Mouse (Mus musculus) liver, postnatal 0 days (tissue): ENCODE measurements around the gene Myoz1.

Source experiments
- CTCF ChIP-seq: sonication (generic); IDR thresholded peaks from 2 replicates; pipeline ENCODE4 v1.5.1; 2016; ENCODE audit warnings: antibody characterized with exemption, low read depth
- EP300 ChIP-seq: IDR thresholded peaks from 2 replicates; pipeline ENCODE4 v1.6.1; 2016; ENCODE audit warnings: antibody characterized with exemption, low read depth, mild to moderate bottlenecking

GRCm38 (mm10) chr14:20658326-20658725 is 2.0 kb upstream of the Myoz1 start:
- no peak for TF ChIP-seq EP300
- TF ChIP-seq CTCF = peak; percentile 84
